Mouse (Mus musculus) large intestine, adult 2 months (tissue): Measurements from ENCODE around the gene Anxa10. TPM values are rescaled to one million over a fixed set of nuclear protein-coding genes. Genes with fewer than 3 reads are reported as not detected.

Experiments
- DNase-seq: peaks from one replicate; pipeline ENCODE4 v3.0.0-alpha.2; 2012; ENCODE audit warnings: low read depth, low spot score
- WGBS: fragments of 180-500 bp; shearing (Covaris S2); methylation state at CpG from one replicate; pipeline ENCODE4 v1.1.7; 2018; 5-methylcytosine and 5-hydroxymethylcytosine counted together
- polyA plus RNA-seq: library from polyadenylated mRNA; depleted of rRNA; stranded (reverse); fragments of >200 nt; gene quantifications from 2 replicates; pipeline ENCODE4 v1.2.3, GENCODE M21; 2012; rRNA removed

Gene Anxa10
- 0.10 TPM in 1 of 2 replicates, not detected in the other for polyA plus RNA-seq

GRCm38 (mm10) chr8:62123098-62123497, at the start of gene Anxa10:
Anxa10 (minus strand) TSS chr8:62123150.
- WGBS = 72% methylated on average over 2 of the region's 2 CpGs
- no peak for DNase-seq

- WGBS = 67% methylated on average over 3 of the region's 3 CpGs
- no peak for DNase-seq
Observed at GRCm38 (mm10) chr8:62132662-62133366, 9.9 kb upstream of the Anxa10 start.

- DNase-seq = no peak
- 82% methylated on average over 2 of the region's 2 CpGs for WGBS
Observed at GRCm38 (mm10) chr8:62097213-62097612, 25.7 kb downstream of the Anxa10 start.

DNA sequence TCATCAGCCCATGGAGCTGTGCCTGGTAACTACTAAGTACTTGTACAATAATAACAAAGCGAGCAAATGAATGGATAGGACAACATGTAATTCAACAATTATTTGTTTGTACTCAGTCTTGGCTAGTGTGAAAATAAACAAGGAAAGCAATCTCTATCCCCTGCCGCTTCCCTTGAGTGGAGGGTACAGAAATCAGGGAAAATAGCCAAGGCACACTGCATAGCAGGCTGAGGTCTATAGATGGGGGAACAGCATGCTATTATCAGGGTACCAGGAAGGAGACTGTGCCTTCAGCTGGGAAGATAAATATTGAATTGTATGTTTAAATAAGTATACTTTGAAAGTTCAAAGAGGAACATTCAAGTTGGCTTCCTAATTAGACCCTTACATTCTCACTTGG, 41.1 kb downstream of the Anxa10 start:
- WGBS = 80% methylated on average over 2 of the region's 2 CpGs

DNA sequence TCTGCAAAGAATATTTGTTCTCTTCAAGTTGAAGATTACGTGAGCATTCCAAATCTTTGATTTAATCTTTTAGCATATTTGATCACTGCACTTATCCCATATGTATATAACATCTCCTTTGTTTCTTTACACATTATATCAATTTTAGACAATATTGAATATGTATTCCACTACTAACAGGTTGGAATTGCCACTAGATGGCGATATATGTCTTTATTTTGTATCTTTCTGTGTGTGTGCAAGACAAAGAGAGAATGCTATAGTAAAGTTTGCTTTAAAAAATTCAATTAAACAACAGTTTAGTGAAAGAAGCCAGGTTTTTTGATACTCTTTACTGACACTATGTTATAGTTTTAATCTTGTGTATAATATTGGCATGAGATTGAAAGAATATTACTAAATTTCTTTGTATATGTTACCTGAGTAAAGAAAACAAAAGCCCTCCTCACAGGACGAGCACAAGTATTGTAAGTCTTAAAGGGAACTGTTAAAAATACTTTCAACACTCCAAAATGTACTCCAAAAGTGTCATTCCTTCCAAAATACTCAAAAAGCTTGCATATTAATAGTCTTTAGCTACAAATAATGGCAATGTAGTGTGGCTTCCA, 42.7 kb downstream of the Anxa10 start:
- peak; percentile 7 for DNase-seq

More for the DNA sequence above, 41.1 kb downstream of the Anxa10 start:
- no peak for DNase-seq

DNA sequence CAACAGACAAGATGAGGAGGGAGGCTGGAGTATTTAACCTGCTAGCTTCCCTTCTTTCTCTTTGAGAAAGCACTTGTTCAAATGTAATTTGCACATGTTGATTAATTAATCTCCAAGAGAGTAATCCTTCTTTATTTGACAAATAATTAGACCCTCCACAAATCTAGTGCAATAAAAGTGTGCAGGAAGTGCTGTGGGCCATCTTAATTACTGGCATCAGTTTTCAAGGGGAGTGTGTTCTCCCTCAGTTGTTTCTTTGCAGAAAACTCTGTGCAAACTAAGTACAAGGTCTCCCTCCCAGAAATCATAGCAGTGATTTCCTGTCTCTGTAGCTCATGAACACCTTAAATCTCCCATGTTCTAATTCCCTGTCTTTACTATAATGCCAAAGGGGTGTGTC, 54.6 kb downstream of the Anxa10 start:
- no peak for DNase-seq

More for the DNA sequence above, 42.7 kb downstream of the Anxa10 start:
- WGBS = 41% methylated on average over 3 of the region's 3 CpGs

- DNase-seq = no peak
Observed at GRCm38 (mm10) chr8:62060357-62060756, 62.6 kb downstream of the Anxa10 start.

DNA sequence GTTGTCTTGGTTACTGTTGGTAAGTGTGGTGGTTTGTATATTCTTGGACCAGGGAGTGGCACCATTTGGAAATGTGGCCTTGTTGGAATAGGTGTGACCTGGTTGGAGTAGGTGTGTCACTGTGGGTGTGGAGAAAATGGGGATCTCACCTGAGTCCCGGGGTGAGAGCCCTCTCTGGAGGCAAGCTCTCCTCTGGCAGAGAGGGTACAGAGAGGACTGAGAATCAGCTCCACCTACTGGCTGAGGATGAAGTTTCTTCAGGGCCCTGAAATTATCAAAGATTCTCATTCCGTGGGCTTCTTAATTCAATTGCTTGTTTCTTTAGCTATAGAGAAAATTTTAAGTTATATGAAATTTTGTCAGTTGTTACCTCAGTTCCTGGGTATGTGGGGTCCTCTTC, 76.1 kb downstream of the Anxa10 start:
- 33% methylated on average over 2 of the region's 2 CpGs for WGBS
- no peak for DNase-seq

DNA sequence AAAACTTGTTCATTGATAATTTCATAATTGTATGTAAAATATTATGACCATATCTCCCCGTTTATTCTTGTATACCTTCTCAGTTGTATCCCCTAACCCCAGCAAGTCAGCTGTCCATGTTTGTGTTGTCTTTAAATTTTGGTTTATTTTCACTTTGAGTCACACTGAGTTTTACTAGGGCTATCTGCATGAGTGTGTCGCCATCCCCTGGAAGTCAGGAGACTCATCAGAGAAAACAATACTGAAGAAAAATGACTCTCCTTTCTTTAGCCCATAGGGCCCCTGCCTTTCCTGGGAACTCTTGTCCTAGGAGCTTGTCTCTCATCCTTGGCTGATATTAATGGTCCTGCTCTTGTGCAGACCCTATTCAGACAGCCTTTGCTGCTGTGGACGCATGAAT, 88.6 kb downstream of the Anxa10 start:
- WGBS = 69% methylated on average over 3 of the region's 3 CpGs
- DNase-seq = no peak

GRCm38 (mm10) chr8:62014582-62014981, 108.4 kb downstream of the Anxa10 start:
- no peak for DNase-seq
- WGBS = 90% methylated on average over 4 of the region's 4 CpGs

DNA sequence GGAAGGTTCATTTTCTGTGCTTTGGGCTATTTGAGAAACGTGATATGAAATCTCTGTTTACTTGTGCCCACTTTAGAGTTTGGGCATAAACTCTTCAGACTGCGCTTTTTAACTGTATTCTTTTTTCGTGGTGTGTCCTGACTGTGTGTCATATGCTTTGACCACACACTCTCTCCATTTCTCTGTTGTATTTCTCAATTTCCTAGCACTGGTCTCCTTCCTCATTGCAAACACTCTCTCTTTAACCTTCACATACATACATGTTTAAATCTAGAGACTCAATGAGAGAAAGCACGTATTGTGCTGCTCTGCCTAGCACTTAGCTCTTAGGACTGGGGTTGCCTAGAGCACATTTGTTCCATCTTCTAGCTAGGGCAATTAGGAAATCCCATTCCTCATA, 108.8 kb downstream of the Anxa10 start:
- DNase-seq = no peak
- WGBS = 84% methylated on average over 4 of the region's 4 CpGs

Other genes with a start within 250 kb of the Anxa10 start
- gene Palld, start 220.5 kb downstream of the Anxa10 start, polyA plus RNA-seq = 26.5 and 32.8 TPM in 2 replicates
- 0.99 and 4.5 TPM in 2 replicates for gene Ddx60, start 195.1 kb downstream of the Anxa10 start, polyA plus RNA-seq